Mouse (Mus musculus) lung, embryonic 15.5 days (tissue): ENCODE measurements at regions not wholly inside any gene's neighbourhood (a gene's known extent, or its start where the extent isn't known, plus 50 kb on each side); places are given as distances from the start of the nearest gene placed in this dataset.
A peak's percentile ranks its signal among the peaks of the same experiment; 100 is the strongest.

ENCODE experiments used
- ATAC-seq: fragments of 200-750 bp; cut with Nextera tagmentation; 2 replicates; pipeline ENCODE4 v1.8.0; 2017; ENCODE audit warnings: moderate number of reproducible peaks, borderline replicate concordance; ENCODE audit not compliant: low FRiP score, low TSS enrichment; ENCODE audit errors: extremely low read depth
- H3K27ac ChIP-seq: fragments of 300-500 bp; sonication (generic); 2 replicates; pipeline ENCODE4 v1.5.1; 2015; ENCODE audit warnings: moderate library complexity, mild to moderate bottlenecking, inconsistent platforms
- H3K27me3 ChIP-seq: fragments of 300-500 bp; sonication (generic); 2 replicates; pipeline ENCODE4 v1.6.1; 2015; ENCODE audit warnings: inconsistent platforms
- H3K36me3 ChIP-seq: fragments of 300-500 bp; sonication (generic); 2 replicates; pipeline ENCODE4 v1.6.1; 2015; ENCODE audit warnings: inconsistent platforms
- H3K4me1 ChIP-seq: fragments of 300-500 bp; sonication (generic); 2 replicates; pipeline ENCODE4 v1.6.1; 2015; ENCODE audit warnings: inconsistent platforms
- H3K4me2 ChIP-seq: fragments of 300-500 bp; sonication (generic); 2 replicates; pipeline ENCODE4 v1.6.1; 2015; ENCODE audit warnings: inconsistent platforms, mild to moderate bottlenecking, moderate library complexity
- H3K4me3 ChIP-seq: fragments of 300-500 bp; sonication (generic); 2 replicates; pipeline ENCODE4 v1.5.1; 2015; ENCODE audit warnings: mild to moderate bottlenecking, inconsistent platforms
- H3K9ac ChIP-seq: fragments of 300-500 bp; sonication (generic); 2 replicates; pipeline ENCODE4 v1.6.1; 2015; ENCODE audit warnings: inconsistent platforms
- H3K9me3 ChIP-seq: fragments of 300-500 bp; sonication (generic); 2 replicates; pipeline ENCODE4 v1.6.1; 2016; ENCODE audit warnings: inconsistent platforms
- WGBS: fragments of 180-500 bp; shearing (Covaris S2); methylation state at CpG from one replicate; pipeline ENCODE4 v1.1.7; 2015; 5-methylcytosine and 5-hydroxymethylcytosine counted together

DNA sequence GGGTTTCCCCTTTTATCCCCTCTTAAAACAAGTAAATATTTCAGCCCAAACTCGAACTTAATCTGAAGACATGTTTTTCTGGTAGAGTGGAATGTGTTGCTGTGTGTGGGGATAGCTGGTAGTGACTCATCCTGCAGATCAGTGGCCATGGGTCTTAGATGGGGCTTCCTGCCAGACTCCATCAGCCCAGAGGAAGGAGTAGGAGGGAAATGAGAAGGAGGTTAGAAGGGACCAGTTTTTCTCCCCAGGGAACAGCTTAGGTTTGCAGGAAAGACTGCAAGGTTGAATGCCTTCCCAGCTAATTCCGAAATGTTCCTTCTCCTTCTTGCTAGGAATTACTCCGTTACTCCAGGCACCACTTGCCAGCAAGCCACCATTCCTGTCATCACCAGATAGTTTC lies 68.8 kb upstream of the Nepro start:
- Histone ChIP-seq H3K4me2 (no peak overlapping the region), H3K27me3 (no peaks in the 10 kb centered on the region), H3K9me3 (no peaks in the 10 kb centered on the region), H3K36me3 (no peaks in the 10 kb centered on the region), H3K4me1 (no peaks in the 10 kb centered on the region), H3K4me3 (no peak overlapping the region), H3K9ac (no peak overlapping the region), H3K27ac (no peak overlapping the region)
- no peak for ATAC-seq
- 65% methylated on average over 3 of the region's 3 CpGs for WGBS

DNA sequence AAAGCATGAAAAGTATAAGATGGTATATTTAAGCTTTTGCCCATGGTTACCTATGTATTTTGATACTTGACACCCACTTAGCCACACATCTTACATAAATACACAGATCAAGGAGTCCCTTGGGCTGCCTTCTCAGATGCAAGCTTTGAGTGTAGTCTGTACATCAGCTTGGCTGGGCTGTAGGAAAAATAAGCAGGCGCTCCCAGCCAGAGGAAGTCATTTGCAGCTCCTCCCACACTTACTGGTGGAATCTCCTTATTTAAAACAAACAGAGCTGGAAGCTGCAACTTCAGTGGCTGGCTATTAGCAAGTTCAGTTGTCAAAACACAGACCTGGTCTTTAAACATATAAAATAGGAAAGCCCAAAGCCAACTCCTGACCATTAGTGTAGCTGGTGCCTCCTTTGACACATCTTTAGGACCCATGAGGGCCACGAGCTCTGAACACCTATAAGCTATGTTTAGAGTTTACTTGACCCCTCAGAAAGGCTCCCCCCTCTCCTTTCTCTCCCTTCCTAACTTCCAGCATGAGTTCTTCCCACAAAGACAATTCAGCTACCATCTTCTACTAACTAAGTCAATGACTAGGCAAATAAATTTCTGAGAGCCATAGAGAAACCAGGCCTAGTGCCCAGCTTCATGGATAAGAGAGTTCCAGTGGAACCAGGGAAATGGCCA lies 75.4 kb upstream of the Nepro start:
- Histone ChIP-seq H3K4me2 (no peak overlapping the region), H3K9me3 (no peaks in the 10 kb centered on the region), H3K27me3 (no peaks in the 10 kb centered on the region), H3K4me1 (peaks cover 10% of the 10 kb centered on the region), H3K9ac (no peak overlapping the region), H3K4me3 (no peak overlapping the region), H3K36me3 (no peaks in the 10 kb centered on the region), H3K27ac (peak overlapping the region; percentile 68)
- peak; percentile 80; the same call in 1 of the 2 replicates for ATAC-seq
- WGBS, result 24% methylated on average over 2 of the region's 2 CpGs

DNA sequence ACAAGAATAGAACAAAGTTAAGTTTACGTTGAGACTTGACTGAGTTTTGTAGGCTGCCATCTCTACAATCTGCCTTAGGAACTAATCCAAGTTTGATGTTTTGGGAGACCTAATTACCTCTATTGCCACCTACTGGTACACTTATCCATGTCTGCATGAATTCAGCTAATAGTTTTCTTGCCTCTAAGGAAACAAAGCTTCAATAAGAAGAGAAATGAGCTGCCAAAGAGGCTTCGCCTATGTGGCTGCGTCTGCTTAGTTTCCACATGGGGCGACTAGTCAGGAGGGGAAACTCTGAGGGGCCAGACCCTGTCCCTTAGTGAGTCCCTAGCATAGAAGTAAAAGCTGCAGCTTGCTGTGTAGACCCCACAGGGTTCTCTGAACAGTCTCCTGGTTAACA lies 80.1 kb upstream of the Nepro start:
- H3K4me2 ChIP-seq, result no peak overlapping the region
- H3K4me3 ChIP-seq, result no peak overlapping the region
- no peaks in the 10 kb centered on the region for H3K36me3 ChIP-seq
- H3K27me3 ChIP-seq, result no peaks in the 10 kb centered on the region
- peak; percentile 55; the same call in 1 of the 2 replicates for ATAC-seq
- 9% methylated on average over 4 of the region's 4 CpGs for WGBS
- no peak overlapping the region for H3K9ac ChIP-seq
- peaks cover 7% of the 10 kb centered on the region for H3K4me1 ChIP-seq
- H3K9me3 ChIP-seq, result no peaks in the 10 kb centered on the region
- H3K27ac ChIP-seq, result peak overlapping the region; percentile 57

GRCm38 (mm10) chr16:44637100-44637499 lies 78.4 kb upstream of the Boc start:
- Histone ChIP-seq H3K4me2 (no peak overlapping the region), H3K36me3 (no peaks in the 10 kb centered on the region), H3K4me3 (no peak overlapping the region), H3K9ac (no peak overlapping the region), H3K27ac (no peak overlapping the region), H3K4me1 (peaks cover 13% of the 10 kb centered on the region), H3K9me3 (no peaks in the 10 kb centered on the region), H3K27me3 (no peaks in the 10 kb centered on the region)
- WGBS, result 79% methylated on average over 3 of the region's 3 CpGs
- ATAC-seq, result no peak

DNA sequence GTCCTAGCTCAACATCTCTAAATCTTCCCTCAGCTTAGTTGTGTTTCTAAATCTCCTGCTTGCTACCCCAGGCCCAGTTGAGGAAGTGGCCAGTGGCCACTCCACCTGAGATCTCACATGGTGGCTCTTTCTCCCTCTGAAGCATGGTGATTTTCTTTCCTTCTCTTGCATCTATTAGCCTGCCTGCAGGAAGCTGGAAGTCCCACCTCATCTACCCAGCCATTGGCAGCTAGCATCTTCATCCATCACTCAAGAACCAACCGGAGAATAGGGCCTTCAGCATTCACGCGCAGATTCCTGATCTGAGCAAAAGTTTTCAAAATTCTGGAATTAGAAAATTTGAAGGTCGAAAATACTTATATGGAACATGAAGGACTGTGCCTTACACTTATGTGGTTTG lies 75.8 kb upstream of the Boc start:
- Histone ChIP-seq H3K4me1 (peaks cover 40% of the 10 kb centered on the region), H3K27me3 (no peaks in the 10 kb centered on the region), H3K9ac (no peak overlapping the region), H3K4me2 (no peak overlapping the region), H3K27ac (no peak overlapping the region), H3K4me3 (no peak overlapping the region), H3K9me3 (no peaks in the 10 kb centered on the region), H3K36me3 (no peaks in the 10 kb centered on the region)
- 90% methylated on average over 4 of the region's 4 CpGs for WGBS
- ATAC-seq, result no peak

GRCm38 (mm10) chr16:44633059-44633667 lies 74.5 kb upstream of the Boc start:
- WGBS, result 30% methylated on average over 9 of the region's 9 CpGs
- Histone ChIP-seq H3K27me3 (no peaks in the 10 kb centered on the region), H3K27ac (peak overlapping the region; percentile 92), H3K4me1 (peaks cover 49% of the 10 kb centered on the region), H3K9ac (no peak overlapping the region), H3K4me2 (peak overlapping the region; percentile 27), H3K4me3 (no peak overlapping the region), H3K9me3 (no peaks in the 10 kb centered on the region), H3K36me3 (no peaks in the 10 kb centered on the region)
- no peak for ATAC-seq

DNA sequence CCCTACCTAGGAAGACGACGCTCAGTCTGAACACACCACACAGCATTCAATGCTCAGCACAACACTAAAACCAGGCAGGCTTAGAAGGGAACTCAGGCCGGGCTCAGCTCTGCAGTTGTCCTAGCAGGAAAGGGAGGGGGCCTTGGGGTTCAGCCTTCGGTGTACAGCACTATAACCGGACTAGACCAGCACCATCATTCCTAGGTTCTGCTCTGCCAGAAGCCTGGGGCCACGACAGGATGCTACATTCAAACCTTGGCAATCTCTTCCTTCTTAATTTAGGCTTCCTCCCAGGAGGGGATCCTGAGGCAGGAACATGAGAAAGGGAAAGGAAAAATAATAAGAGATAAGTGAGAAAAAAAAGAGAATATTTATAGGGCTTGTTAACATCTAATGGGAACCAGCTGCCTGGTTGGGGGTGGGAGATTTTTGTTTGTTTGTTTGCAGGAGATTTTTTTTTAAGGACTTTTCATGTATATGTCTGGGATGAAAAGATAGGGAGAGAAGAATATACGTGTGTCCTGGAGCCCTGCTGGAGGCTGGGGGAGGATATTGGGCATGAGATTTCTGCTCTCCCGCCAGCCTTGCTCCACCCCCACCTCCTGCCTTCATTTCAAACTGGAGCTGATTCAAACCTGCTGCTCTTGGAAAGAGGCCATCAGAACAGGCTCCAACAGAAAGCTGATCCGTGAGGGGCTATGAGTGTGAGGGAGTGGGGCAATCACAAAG lies 73.8 kb upstream of the Boc start:
- Histone ChIP-seq H3K9me3 (no peaks in the 10 kb centered on the region), H3K36me3 (no peaks in the 10 kb centered on the region), H3K27me3 (no peaks in the 10 kb centered on the region), H3K4me3 (no peak overlapping the region), H3K4me2 (peak overlapping the region; percentile 27; the same call in 1 of the 2 replicates), H3K9ac (no peak overlapping the region), H3K27ac (peak overlapping the region; percentile 92), H3K4me1 (peaks cover 49% of the 10 kb centered on the region)
- ATAC-seq, result peak; percentile 88
- WGBS, result 17% methylated on average over 9 of the region's 9 CpGs

DNA sequence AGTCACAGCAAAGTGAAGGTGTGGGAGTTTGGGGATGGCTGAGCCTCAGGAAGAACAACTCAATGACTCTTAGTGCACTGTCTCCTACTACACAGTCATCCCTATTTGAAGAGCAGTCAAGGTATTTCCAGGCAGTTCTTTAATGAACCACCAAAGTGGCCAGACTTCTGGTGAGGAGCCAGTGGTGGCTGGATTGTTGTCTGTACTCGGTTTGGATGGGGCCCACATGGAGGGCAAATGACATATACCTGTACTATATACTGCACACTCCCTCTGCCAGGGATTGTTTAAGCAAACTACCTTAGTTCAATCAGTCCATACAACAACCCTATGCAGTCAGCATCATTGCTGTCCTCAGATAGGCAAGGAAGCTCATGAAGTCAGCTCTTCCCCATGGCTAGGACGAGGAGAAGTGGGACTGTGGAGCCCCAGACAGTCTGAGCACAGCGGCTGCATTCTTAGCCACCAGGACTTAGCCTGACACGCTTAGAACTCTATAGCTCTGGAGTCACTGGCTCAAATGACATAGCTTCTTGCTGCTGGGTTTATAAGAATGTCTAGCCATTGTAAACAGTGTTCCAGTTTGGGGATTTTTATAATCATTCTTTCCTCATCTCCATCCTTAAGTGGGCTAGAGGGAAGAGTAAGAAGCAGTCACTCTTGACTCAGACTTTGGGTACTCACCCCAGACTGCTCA lies 72.8 kb upstream of the Boc start:
- 56% methylated on average over 4 of the region's 4 CpGs for WGBS
- Histone ChIP-seq H3K4me1 (peaks cover 54% of the 10 kb centered on the region), H3K4me3 (no peak overlapping the region), H3K27me3 (no peaks in the 10 kb centered on the region), H3K4me2 (no peak overlapping the region), H3K36me3 (no peaks in the 10 kb centered on the region), H3K27ac (peak overlapping the region; percentile 92), H3K9me3 (no peaks in the 10 kb centered on the region), H3K9ac (no peak overlapping the region)
- peak; percentile 15; the same call in 1 of the 2 replicates for ATAC-seq

GRCm38 (mm10) chr16:44630861-44631260 lies 72.2 kb upstream of the Boc start:
- Histone ChIP-seq H3K4me3 (no peak overlapping the region), H3K27ac (peak overlapping the region; percentile 92), H3K27me3 (no peaks in the 10 kb centered on the region), H3K4me1 (peaks cover 57% of the 10 kb centered on the region), H3K36me3 (no peaks in the 10 kb centered on the region), H3K9ac (no peak overlapping the region), H3K9me3 (no peaks in the 10 kb centered on the region), H3K4me2 (no peak overlapping the region)
- no peak for ATAC-seq
- WGBS, result 47% methylated on average over 9 of the region's 9 CpGs

DNA sequence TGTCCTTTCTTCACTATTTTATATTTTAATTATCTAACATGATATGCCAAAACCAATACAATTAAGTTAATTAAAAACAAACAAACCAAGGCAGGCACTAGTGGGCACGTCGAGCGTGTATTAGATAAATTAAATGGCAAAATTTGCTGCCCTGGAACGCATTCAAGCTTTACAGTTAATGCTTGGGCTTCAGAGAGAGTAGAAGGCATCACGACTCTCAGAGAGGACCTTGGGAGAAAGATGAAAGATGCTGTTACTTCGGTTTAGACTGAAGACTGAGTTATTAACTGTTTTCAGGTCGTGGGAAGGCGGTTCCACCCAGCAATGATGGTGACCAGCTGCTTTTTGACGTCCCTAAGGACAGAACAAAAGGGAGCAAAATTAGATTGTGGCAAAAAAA lies 71.7 kb upstream of the Boc start:
- WGBS, result 40% methylated on average over 9 of the region's 9 CpGs
- Histone ChIP-seq H3K36me3 (no peaks in the 10 kb centered on the region), H3K9me3 (no peaks in the 10 kb centered on the region), H3K27me3 (no peaks in the 10 kb centered on the region), H3K4me1 (peaks cover 62% of the 10 kb centered on the region), H3K4me3 (no peak overlapping the region), H3K9ac (no peak overlapping the region), H3K27ac (peak overlapping the region; percentile 92), H3K4me2 (no peak overlapping the region)
- no peak for ATAC-seq

- no peaks in the 10 kb centered on the region for H3K9me3 ChIP-seq
- WGBS, result 49% methylated on average over 8 of the region's 8 CpGs
- no peak overlapping the region for H3K4me2 ChIP-seq
- peak overlapping the region; percentile 92 for H3K27ac ChIP-seq
- no peak overlapping the region for H3K9ac ChIP-seq
- H3K4me3 ChIP-seq, result no peak overlapping the region
- ATAC-seq, result no peak
- no peaks in the 10 kb centered on the region for H3K27me3 ChIP-seq
- no peaks in the 10 kb centered on the region for H3K36me3 ChIP-seq
- peaks cover 64% of the 10 kb centered on the region for H3K4me1 ChIP-seq
Observed at GRCm38 (mm10) chr16:44629296-44630275, 70.9 kb upstream of the Boc start.
